Mouse (Mus musculus): ENCODE results near the gene Ptov1. TPM values are rescaled to one million over a fixed set of nuclear protein-coding genes. Genes with fewer than 3 reads are reported as not detected.

Gene Ptov1
- total RNA-seq, 4 experiments from 2014 or later, result 178 to 199 (median 189) TPM

DNA sequence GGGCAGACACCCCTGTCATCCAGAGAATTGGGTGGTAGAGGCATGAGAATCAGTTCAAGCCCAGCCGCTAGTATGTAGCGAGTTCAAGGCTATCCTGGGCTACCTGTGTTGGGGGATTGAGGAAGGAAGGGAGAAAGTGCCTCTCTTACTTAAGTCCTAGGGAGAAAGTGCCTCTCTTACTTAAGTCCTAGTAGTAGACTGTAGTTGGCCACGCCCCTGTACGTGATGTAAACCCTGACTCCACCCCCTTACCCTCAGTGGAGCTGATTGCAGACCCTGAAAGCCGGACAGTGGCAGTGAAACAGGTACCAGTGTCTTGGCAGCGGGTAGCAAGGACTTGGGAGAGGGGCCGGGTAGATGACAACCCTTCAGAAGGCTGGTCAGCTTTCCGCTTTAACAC, 11.7 kb downstream of the Ptov1 start:
- no peak for DNase-seq (ENCODE audit: low spot score)

DNA sequence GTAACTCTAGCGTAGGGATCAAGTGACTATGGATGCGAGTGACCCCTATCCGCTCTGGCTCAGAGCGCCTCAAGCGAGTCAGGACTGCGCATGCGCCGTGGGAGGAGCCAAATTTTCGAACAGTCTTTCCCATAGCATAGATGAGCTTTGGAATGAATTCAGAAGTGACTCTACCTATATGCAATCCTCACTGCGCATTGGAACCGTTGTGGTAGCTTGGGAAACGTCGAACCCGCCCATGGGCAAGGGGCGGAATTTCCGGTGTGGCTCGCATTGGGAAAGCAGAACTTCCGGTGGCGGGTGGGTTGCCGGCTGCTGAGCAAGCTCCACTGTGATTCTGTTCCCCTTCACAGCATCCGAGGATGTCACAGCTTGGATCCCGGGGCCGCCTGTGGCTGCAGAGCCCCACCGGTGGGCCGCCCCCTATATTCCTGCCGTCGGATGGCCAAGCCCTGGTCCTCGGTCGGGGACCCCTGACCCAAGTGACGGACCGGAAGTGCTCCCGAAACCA, 12.5 kb downstream of the Ptov1 start, which contains the start of gene Pnkp:
Pnkp (plus strand) TSS at position 98 of the 511 bp plus-strand sequence.
- DNase-seq (ENCODE audit: low spot score), result peak; percentile 85

DNA sequence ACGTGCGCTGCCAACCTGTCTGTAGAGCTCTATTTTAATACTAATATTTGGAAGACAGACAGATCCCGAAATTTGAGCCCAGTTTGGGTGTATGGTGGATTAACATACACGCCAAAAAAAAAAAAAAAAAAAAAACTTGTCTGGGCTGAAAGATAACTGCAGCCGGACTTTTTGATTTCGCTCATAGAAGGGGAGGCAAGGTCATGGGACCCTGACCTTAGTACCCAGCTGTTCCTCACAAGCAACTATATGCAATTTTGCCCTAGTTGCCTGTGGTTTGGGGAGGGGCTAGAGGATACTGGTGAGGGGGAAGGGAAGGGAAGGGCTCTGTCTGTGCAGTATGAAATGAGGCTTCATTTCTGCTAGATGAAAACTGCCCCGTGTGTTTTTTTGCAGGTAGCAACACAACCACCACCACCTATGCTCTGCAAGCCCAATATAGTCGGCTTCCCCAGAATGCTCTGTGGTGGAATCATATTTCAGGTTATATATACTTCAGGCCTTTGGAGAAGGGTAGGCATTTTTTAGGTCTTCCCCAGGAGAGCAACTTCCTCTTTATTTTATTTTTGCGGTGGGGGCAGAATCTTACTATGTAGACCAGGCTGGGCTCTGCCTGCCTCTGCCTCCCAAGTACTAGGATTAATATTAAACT, 13.2 kb downstream of the Ptov1 start:
- DNase-seq (ENCODE audit: low spot score), result no peak

DNA sequence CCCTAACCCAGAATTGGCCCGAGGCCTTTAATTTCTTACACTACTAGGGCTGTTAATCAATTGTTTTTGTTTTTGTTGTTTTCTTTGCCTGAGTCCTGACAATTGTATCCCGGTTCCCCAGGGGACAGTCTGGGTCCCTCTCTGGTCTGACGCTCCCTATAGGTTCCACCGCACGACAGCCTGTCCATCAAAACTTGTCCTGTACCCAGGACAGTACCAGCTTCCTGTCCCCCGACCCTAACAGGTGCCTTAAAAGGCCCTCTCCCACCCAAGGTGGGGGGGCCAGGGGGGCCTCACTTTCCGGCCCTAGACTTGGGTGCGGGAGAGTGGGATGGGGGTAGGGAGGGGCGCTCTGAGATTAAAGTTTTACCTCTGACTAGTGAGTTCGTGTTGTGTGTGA, 14.6 kb downstream of the Ptov1 start:
- DNase-seq (ENCODE audit: low spot score), result no peak

DNA sequence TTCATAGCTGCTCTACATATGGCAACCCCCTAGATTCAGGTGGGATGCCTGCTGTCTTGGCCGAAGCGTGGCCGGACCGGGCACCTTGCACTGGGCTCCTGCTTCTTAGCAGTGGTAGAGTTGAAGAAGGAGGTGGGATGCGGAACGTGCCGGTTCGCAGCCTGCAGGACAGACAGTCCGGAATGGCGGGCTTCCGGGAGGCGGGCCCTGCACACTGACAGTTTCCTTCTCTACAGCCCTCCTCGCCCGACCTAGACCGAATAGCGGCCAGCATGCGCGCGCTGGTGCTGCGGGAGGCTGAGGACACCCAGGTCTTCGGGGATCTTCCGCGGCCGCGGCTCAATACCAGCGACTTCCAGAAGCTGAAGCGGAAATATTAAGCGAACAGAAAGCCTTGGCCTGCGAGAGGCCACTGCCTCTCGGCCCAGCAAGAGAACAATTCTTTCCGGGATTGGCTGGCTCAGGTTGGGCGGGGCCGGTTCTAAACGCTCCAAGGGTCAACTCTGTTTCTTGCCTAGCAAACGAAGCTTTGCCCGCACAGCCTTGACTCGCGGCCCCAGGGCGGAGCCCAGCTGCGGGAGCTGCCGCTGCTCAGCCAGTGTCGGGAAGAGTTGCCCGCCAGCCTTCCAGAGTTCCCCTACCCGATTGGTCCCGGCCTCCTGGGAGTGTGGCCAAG, 15.1 kb downstream of the Ptov1 start:
- DNase-seq (ENCODE audit: low spot score), result peak; percentile 89

DNA sequence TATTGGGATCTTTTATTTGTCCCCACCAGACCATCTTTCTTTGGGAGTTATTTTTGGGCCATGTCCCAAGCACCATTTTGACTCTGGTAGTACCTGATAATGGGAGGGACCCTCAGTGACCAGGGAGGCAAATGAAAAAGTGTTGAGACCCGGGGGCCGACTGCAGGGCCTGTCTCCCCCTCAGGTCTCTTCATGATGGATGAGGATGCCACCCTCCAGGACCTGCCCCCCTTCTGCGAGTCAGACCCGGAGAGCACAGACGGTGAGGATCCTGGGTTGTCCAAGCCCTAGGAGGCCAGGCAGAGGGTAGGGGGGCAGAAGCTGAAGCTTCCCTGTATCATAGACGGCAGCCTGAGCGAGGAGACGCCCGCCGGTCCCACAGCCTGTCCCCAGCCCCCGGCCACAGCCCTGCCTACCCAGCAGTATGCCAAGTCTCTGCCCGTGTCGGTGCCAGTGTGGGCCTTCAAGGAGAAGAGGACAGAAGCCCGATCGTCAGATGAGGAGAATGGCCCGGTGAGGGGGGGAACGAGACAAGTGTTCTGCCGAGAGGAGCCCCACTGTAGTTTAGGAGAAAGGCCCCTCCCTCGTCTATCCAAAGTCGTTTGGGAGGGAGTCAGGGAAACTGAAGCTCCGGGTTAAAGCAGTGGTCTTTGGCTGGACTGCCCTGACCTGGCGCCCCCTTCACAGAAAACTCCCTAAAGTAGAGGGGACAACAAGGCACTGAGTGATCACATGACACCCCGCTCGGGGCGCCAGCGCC, 15.8 kb downstream of the Ptov1 start:
- no peak for DNase-seq (ENCODE audit: low spot score)

DNA sequence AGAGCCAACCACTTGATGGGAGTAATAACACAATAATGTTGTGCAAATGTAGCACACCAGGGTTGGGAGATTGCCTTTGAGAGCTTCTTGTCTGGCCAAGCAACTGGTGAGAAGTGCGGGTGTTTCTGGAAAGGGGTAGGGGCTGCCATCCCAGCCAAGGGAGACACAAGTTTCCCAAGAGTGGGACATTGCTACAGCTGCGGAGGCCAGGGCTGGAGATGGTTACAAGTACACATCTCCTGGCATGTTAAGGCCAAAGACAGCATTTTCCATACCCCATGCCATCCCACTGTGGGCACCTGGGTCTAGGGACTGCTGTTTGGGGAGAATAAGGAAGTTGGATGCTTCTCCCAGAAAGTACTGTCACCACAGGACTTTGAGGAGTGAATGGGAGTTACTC, 16.5 kb downstream of the Ptov1 start:
- DNase-seq (ENCODE audit: low spot score), result no peak

DNA sequence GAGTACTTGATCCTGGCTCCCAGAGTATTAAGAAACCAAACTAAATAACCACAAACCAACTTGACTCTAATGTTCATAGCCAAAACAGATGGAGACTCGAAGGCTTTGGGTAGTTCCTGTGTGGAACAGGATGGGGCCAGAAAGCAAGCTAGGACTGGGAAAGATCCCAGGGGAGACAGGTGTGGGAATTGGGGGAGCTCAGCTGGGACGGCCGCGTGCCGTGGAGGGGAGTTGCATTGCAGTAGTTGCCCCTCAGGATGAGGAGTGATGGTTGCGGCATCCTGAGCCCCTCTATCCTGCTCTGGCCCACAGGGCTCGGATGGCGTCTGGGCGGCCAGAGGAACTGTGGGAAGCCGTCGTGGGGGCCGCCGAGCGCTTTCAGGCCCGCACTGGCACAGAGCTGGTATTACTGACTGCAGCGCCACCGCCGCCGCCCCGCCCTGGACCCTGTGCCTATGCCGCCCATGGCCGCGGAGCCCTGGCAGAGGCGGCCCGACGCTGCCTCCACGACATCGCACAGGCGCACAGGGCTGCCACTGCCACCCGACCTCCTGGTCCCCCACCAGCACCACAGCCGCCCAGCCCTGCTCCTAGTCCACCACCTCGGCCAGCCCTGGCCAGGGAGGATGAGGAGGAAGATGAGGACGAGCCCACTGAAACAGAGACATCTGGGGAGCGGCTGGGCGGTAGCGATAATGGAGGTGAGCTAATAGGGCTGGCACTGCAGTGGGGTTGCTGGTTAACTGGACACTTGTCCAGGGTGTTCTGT, 17.1 kb downstream of the Ptov1 start:
- DNase-seq (ENCODE audit: low spot score), result no peak

DNA sequence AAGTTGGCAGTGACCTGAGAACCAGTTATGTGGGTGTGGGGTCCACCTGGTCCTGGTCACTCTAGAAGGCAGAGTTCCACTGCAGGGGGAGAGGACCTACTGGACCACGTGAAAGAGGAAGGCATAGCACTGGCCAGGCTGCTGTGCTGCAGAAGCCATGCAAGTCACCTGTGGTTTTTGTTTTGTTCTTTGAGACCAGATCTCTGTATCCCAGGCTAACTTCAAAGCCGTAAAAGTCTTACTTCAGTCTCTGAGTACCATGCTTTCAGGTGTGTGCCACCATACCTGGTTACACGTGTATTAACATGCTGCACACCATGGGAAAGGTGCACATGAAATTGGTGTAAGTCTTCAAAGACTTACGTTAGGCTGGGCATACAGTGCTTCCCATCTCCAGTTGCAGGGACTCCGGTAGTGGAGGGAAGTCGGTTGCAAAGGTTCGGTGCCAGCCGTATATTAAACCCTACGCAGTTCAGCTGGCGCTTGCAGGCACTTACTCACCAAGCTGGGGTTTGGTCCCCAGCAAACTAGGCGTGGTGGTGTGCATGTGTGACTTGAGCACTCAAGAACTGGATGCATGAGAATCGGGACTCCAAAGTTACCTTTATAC, 17.9 kb downstream of the Ptov1 start:
- DNase-seq (ENCODE audit: low spot score), result no peak

DNA sequence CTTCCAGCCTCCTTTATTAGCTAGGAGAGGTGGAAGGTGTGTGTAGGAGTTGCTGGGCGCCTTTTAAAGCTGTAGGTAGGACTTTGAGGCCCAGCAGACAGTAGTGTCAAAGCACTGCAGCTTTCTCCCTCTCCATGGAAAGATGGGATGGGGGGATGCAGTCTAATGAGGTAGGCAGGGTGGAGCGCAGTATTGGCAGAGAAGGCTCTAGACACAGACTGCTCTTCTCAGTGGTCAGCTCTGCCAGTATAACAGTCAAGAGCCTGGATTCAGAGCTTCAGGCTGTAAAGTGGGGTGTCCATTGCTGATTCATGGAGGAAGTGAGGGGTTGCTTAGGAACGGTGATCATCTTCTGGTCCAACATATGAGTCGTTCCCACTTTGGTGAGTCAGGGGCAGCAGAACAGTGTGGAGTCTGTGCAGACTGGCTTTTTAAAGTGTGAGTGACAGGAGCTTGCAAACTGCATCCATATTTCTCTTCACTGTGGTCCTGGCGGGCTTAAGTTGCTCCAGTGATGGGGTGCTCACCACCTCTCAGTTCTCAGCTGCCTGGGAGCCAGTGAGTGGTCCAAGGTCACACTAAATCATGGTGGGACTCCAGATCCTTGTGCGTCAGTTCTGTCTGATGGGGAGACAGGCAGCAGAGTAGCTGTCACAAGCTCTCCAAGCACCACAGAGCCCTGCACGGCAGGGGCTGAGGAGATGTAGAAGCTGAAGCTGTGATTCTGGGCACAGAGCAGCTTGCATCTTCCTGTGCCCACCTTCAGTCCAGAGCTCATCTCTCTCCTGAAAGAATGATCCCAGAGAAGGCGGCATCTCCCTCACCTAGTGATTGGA, 18.6 kb downstream of the Ptov1 start:
- no peak for DNase-seq (ENCODE audit: low spot score)

DNA sequence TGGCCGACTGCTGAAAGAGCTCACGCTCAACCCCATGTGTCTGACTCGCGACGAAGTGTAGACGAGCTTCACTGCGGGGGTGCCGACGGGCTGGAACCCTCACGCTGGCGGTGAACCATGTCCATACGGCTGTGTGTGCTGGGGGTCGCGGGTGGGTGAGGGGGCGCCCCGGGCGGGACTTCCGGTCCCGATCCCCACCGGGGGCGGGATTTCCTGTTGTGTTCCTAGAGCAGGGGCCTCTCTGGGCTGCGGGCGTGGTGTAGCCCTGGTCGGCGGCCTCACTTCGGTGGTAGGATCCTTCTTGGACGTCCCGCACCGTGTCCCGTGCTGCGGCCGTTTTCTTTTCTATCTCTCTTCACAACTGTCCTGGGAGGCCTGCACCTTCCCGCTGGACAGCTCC, 19.4 kb downstream of the Ptov1 start:
- no peak for DNase-seq (ENCODE audit: low spot score)

DNA sequence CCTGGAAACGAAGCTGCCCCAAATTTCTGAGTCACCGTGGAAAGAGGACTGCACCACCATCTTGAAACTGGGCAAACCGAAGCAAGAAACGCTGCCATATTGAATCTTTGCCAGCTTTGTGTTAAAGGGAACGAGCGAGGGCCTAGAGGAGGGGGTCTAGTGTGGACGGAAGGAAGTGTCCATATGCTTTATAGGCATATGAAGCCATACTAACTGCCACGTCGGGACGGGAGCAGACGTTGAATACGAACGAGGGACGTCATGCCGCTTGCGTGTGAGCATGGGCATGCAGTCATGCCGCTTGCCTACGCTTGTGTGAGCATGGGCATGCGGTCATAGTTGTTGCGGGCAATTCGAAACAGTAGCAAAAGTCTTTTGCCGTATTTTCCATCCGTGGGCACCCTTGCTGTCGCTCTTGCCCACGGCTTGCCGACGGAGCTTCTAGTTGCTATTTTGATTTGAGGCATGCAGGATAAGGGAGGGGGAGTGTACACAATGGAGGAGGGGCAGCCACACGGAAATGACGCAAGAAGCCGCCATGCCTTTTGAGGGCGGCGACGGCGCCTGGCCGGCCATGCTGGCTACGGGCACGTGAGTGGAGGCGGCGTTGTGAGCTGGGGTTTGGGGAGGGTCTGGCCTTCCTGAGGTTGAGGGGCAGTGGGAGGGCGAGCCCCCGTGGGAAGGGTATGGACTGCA, 20.0 kb downstream of the Ptov1 start:
- DNase-seq (ENCODE audit: low spot score), result peak; percentile 93

DNA sequence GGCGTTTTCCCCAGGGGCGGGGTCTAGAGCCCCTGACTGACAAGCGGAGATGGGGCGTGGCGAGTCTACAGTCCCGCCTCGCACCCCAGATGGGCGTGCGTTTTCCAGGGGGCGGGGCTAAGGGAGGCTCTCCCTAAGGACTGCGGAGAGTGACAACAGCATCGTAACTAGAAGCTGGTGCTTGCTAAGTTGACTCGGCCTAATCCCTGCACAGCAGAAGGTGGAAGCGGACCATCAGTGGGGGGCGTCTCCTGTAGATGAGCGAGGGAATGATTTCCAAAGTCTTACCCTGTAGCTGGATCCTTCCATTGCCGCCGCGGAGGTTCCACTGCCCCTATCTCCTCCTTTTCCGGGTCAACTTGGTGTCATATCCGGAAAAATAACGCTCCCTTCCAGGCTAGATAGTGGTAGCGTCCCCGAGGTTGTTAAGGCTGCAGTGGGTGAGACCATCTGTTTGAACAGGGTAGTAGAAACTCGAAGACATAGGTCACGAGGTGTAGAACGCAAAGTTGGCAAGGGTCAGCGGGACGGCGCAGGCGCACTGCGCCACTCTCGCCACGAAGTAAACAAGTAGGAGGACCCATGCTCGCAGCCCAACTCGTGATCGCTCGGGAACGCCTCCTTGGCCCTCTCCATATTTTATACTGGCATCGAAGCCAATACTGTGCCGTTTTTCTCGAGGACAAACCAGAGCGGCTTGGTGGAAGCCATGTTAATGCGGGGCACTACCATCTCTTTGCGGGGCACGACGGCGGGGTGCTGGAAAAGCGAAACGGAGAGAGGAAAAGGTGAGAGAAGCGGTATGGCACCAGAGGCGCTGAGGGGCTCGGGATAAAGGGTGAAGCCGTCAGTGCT, 20.8 kb downstream of the Ptov1 start, which contains the start of the genes Akt1s1 and Tbc1d17:
Akt1s1 (plus strand) TSS at position 431 of the 855 bp plus-strand sequence.
Tbc1d17 (minus strand) TSS at position 519 of the 855 bp plus-strand sequence.
- DNase-seq (ENCODE audit: low spot score), result peak; percentile 100

DNA sequence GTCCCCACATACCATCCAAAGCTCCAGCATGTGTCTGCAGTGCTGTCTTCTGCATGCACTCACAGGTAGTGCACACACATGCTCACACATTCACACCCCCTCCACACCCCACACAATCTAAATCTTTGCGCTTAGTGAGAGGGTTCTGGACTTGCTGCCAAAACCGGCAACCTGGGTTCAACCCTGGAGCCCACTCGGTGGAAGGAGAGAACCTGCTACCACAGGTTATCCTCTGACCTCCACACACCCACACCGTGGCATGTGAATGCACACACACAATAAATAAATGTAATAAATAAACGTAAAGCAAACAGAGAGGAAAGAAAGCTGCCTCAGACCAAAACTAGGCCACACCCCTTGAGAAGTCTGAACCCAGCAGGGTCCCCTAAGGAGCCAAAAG, 21.8 kb downstream of the Ptov1 start:
- no peak for DNase-seq (ENCODE audit: low spot score)

DNA sequence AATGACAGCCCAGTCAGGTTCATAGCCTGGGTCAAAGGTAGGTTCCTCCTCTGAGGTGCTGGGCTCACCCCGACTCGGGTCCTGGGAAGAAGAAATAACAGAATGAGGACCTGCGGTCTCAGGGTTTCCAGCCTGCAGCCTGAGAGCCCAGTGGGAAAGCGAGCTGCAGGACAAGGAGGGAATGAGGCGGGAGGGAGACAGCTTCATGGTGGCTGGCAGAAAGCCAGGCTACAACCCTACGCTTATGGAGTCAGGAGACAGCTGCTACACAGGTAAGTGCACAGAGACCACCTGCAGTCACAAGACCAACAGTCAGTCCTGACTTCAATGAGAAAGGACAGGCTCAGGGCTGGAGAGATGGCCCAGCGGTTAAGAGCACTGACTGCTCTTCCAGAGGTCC, 22.8 kb downstream of the Ptov1 start:
- no peak for DNase-seq (ENCODE audit: low spot score)

DNA sequence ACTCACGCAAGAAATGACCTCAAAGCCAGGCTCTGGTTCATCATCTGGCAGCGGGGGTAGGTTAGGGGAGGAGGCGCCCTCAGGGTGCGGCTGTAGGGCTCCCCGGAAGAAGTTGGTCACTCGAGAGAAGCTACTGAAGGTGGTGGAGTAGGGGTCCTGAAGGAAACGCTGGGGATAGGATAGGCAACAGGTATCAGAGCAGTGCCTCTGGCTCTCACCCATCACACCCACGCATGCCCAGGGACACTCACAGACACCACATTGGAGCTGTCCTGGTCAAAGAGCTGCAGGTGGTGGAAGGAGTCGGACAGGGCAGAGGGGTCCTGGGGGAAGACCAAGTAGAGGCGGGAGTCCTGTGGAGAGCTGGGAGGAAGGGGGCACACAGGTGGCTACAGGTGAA, 24.6 kb downstream of the Ptov1 start:
- no peak for DNase-seq (ENCODE audit: low spot score)

DNA sequence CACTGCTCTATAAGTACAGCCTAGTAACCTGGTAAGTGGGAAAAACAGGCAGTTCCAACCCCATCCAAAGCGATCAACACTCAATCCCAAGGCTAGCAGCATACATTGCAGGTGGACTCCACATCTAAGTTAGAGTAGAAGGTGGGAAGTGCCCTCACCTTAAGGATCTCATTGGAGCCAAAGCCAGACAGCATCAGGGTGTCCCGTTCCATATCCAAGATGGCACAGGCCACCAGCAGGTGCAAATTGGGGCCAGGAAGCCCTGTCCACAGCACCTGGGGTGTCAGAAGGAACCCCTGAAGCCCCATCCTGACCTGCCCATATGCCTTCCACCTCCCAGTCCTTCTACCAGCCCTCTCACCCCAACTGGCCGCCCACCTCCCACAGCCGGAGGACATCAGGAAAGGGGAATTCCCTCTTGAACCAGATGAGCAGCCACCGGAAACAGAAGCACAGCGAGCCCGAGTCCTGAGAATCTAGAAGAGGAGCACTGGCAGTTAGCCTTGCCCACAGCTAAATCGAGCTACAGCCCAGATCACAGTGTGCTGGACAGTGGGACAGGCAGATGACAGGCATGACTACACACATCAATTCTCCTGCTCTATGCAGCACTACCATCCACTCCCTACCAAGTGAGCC, 27.6 kb downstream of the Ptov1 start:
- no peak for DNase-seq (ENCODE audit: low spot score)

DNA sequence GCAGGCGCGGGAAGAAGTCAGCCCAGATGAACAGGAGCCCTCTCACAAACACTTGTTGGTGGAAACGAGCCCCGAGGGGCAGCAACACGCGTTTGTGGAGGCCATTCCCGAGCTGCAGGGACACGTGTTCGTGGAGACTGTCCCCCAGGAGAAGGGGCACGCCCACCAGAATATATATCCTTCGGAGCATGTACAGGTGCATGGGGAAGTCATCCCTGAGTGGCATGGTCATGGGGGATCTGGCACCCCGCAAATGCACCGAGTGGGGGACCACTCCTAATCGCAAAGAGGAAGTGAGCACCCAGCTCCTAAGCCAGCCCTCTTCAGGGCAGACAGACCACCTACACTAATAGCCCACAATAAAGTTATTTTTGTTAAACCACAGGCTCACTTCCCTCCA, 29.2 kb downstream of the Ptov1 start:
- DNase-seq (ENCODE audit: low spot score), result no peak
